Mouse (Mus musculus): Measurements from ENCODE around the gene Tas2r108.
A peak's percentile ranks its signal among the peaks of the same experiment; 100 is the strongest.

The Tas2r108 gene

GRCm38 (mm10) chr6:40493229-40493628, at the start of gene Tas2r108:
TSS of gene Tas2r108 (plus strand) at chr6:40493529.
- no peak for DNase-seq (ENCODE audit: low spot score)

GRCm38 (mm10) chr6:40448626-40449025, 44.7 kb upstream of the Tas2r108 start:
- DNase-seq (ENCODE audit: low spot score): no peak

GRCm38 (mm10) chr6:40454436-40455041, 38.8 kb upstream of the Tas2r108 start:
- DNase-seq (ENCODE audit: low spot score): no peak

GRCm38 (mm10) chr6:40465710-40466109, 27.6 kb upstream of the Tas2r108 start:
- no peak for DNase-seq (ENCODE audit: low spot score)

GRCm38 (mm10) chr6:40470916-40471719, 22.2 kb upstream of the Tas2r108 start, which contains the start of gene Ssbp1:
TSS of gene Ssbp1 (plus strand) at chr6:40471352.
- peak; percentile 98 for DNase-seq (ENCODE audit: low spot score)

- DNase-seq (ENCODE audit: low spot score): no peak
These were observed 21.7 kb upstream of the Tas2r108 start for GRCm38 (mm10) chr6:40471720-40472010.

- no peak for DNase-seq (ENCODE audit: low spot score)
These were observed 17.2 kb upstream of the Tas2r108 start for GRCm38 (mm10) chr6:40476132-40476531.

GRCm38 (mm10) chr6:40479705-40480104, 13.6 kb upstream of the Tas2r108 start:
- peak; percentile 56 for DNase-seq (ENCODE audit: low spot score)

GRCm38 (mm10) chr6:40482318-40482717, 11.0 kb upstream of the Tas2r108 start:
- DNase-seq (ENCODE audit: low spot score): no peak

- DNase-seq (ENCODE audit: low spot score): no peak
These were observed 2.4 kb upstream of the Tas2r108 start, which contains the start of gene Tas2r137 for GRCm38 (mm10) chr6:40490933-40491332. TSS of gene Tas2r137 (plus strand) at chr6:40491233.

- DNase-seq (ENCODE audit: low spot score): no peak
These were observed 26.1 kb downstream of the Tas2r108 start, which contains the start of gene Prss37 for GRCm38 (mm10) chr6:40519408-40519807. TSS of gene Prss37 (minus strand) at chr6:40519508.
